Mouse (Mus musculus) lung, postnatal 25 days (tissue): ENCODE data around the gene Rpp25l.

Experiments
- DNase-seq: peaks from one replicate; pipeline ENCODE4 v3.0.0; 2022; ENCODE audit warnings: low spot score

Gene Rpp25l

DNA sequence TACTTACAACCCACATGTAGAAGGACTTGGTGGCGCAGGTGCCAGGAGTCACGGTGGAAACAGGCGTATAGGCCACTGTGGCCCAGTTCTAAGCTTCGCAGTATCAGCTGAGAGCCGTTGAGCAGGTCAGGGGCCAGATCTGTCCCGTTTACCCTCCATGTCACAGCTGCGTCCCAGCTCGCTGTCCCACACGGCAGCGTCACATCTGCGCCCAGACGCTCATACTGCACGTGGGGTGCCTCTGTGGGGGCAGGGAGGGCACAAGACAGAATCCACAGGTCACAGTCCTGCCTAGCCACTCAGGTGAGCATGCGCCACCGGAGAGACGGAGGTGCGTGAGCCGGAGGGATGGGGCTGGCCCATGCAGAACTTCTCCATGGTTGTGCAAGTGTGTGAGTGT lies 42.5 kb downstream of the Rpp25l start:
- DNase-seq = no peak

DNA sequence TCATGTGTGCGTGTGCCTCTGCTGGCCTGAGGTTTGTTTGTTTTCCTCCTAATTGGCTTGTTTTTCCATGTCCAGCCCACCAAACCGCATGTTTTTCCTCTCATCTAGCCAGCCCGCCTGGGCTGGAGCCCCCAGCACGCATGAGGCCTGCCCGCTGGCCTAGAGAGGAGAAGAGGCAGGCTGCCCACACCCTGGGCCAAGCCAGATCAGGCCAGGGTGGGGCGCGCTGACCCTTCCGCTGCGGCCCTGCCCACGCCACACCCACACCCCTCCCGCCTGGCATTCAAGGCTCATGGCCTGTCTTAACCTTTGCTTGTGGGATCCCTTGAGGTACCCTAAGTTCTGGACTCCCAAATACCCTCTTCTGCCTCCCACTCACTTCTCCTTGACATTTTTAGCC lies 46.7 kb downstream of the Rpp25l start:
- DNase-seq = no peak

DNA sequence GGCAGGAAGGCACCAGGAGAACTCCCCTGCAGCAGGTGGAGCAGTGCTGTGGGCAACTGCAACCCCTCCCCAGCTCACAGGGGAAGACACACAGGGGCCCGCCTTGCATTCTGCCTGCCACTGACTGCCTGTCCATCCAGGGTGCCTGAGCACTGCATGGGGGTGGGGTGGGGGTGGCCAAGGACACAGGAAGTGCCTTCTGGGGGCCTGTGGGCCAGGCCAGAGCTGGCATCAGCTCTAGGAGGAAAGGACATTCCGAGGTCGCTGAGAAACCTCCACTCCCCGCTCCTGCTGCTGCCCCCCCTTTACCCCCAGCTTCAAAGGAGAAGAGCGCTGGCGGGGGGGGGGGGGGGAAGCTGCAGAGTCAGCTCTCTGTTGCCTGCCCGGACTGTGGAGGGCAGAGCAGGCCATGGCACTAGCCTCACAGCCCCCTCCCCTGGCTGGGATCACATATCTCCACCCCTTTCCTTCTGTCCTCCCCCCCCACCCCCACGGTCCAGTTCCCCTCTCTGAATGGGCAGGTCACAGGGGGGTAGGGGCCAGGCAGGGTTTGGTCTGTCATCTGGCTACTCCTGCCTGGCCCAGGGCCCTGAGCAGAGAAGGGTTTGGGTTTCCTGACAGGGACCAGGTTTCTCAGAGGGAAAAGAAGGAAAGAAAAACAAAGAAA lies 48.2 kb downstream of the Rpp25l start:
- DNase-seq = no peak

DNA sequence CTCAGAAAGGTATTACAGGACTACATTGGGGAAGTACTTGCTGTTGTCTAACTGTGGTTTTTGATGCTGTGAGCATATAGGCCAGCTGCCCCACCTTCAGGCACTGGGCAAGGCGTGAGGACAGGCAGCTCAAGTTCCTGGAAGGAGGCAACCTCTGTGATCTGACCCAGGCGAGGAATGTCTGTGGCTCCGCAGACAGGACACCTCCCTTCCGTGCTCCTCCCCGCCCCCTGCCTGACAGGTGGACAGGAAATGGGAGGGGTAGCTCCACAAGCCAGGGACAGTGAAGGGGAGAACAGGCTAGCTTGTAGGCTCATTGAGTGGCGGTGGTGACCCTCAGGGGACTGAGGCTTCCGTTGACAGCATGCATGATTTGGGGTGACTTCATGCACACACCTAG lies 48.8 kb downstream of the Rpp25l start:
- no peak for DNase-seq

DNA sequence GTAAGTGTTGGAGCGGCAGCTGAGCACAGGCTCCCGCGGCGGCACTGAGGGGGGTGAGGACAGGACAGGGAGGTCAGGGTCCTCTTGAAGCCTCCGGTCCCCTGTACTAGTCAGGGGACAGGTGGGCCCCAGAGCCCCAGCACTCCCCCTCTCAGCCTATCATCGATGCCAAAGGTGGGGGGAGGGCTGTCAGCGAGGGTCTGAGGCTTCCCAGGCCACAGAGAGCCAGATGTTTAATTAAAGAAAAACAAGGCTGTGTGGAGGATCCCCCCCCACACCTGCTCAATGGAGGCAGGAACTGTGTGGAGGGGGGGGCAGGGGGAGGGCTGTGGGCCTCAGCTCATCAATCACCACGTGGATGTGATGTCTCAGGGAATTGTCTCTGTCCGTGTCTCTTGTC lies 49.7 kb downstream of the Rpp25l start:
- no peak for DNase-seq

DNA sequence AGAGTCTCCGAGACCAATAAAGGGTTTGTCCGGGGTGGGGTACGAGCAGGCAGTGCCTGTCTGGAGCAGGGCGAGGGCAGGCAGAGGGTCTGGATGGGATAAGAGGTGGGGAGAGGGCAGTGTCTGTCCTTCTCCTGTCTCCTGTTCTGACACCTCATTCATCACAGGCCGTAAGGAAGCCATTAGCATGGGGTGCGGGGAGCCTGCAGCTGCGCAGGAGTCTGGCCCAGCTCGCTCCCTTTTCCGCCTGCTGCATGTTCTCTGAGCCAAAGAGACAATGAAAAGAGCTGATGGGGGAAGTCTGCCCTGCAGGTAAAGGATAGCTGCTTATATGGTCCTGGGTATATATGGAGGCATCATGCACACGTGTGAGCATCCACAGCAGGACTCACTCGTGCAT lies 50.6 kb downstream of the Rpp25l start:
- no peak for DNase-seq
